ENCODE assay signal across 16 mouse cellular contexts in the genomic region with DNA sequence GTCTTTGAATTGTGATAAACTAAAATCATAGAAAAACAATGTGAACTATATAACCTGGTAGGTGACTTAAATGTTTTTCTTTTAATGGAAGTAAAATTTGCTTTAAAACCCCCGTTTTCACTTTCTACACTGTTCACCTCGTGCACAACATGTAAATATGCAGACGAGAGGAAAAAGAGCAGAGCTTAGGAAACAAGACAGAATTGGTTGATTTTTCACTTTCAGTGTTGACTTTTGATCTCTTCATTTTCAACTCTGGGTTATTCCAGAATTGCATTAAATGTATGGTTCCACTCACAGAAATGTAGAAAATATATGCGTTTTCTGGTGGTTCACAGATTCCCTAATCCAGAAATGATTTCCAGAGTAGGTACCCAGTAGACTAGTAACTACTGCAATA.
"Had no signal": no experiment of that assay in that cellular context is flagged by ENCODE, and none has a peak within 500 bp of the region (broad histone marks: within the 10 kb centered on the region; RNA-seq: fewer than 3 reads in every experiment).

No protein-coding gene starts in this region.

- DNase-seq: kidney, adult 2 months; kidney, postnatal 25 days; lung, adult 18-20 months; lung, postnatal 10 days; lung, postnatal 36 days; thymus, adult 2 months; thymus, postnatal 14 days; thymus, postnatal 4 days had no signal

- H3K27ac ChIP-seq: kidney, postnatal 0 days; lung, embryonic 15.5 days; stomach, postnatal 0 days had no signal

- H3K4me3 ChIP-seq: liver, embryonic 15.5 days; lung, embryonic 15.5 days; midbrain, embryonic 10.5 days; midbrain, embryonic 13.5 days; myocyte; neural tube, embryonic 13.5 days had no signal
